Mouse (Mus musculus) forebrain, embryonic 15.5 days (tissue): ENCODE measurements around the gene Cda. TPM values are rescaled to one million over a fixed set of nuclear protein-coding genes. Genes with fewer than 3 reads are reported as not detected.

Experiments used
- ATAC-seq: fragments of 200-750 bp; cut with Nextera tagmentation; replicated peaks from 2 replicates; pipeline ENCODE4 v1.8.0; 2017; ENCODE audit warnings: mild to moderate bottlenecking, moderate TSS enrichment, moderate library complexity
- H3K27ac ChIP-seq: fragments of 300-500 bp; sonication (generic); replicated peaks from 2 replicates; pipeline ENCODE4 v1.5.1; 2015; ENCODE audit warnings: mild to moderate bottlenecking, inconsistent platforms
- H3K27me3 ChIP-seq: fragments of 300-500 bp; sonication (generic); 2 replicates; pipeline ENCODE4 v1.6.1; 2015; ENCODE audit warnings: inconsistent platforms
- H3K36me3 ChIP-seq: fragments of 300-500 bp; sonication (generic); 2 replicates; pipeline ENCODE4 v1.6.1; 2015; ENCODE audit warnings: mild to moderate bottlenecking, inconsistent platforms
- H3K4me1 ChIP-seq: fragments of 300-500 bp; sonication (generic); 2 replicates; pipeline ENCODE4 v1.6.1; 2015; ENCODE audit warnings: inconsistent platforms
- H3K4me2 ChIP-seq: fragments of 300-500 bp; sonication (generic); replicated peaks from 2 replicates; pipeline ENCODE4 v1.6.1; 2015; ENCODE audit warnings: mild to moderate bottlenecking, inconsistent platforms
- H3K4me3 ChIP-seq: fragments of 300-500 bp; sonication (generic); 2 replicates; pipeline ENCODE4 v1.5.1; 2015; ENCODE audit warnings: mild to moderate bottlenecking, inconsistent platforms
- H3K9ac ChIP-seq: fragments of 300-500 bp; sonication (generic); replicated peaks from 2 replicates; pipeline ENCODE4 v1.6.1; 2015; ENCODE audit warnings: mild to moderate bottlenecking, inconsistent platforms
- H3K9me3 ChIP-seq: fragments of 300-500 bp; sonication (generic); 2 replicates; pipeline ENCODE4 v1.6.1; 2016; ENCODE audit warnings: inconsistent platforms
- WGBS: fragments of 180-500 bp; shearing (Covaris S2); methylation state at CpG from one replicate; pipeline ENCODE4 v1.1.7; 2015; ENCODE audit warnings: mixed read lengths; 5-methylcytosine and 5-hydroxymethylcytosine counted together
- polyA plus RNA-seq: library from polyadenylated mRNA; unstranded; fragments of >200 nt; fragmentation: Nextera tagmentation; extraction: Ambion mirVana; gene quantifications from 2 replicates; pipeline ENCODE4 v1.2.1, GENCODE M21; 2015

Gene Cda
- polyA plus RNA-seq, 1 experiment from 2014 or later = 2.2 TPM

- Histone ChIP-seq H3K4me1 (no peaks in the 10 kb centered on the region), H3K9ac (no peak overlapping the region), H3K9me3 (no peaks in the 10 kb centered on the region), H3K27me3 (no peaks in the 10 kb centered on the region), H3K36me3 (no peaks in the 10 kb centered on the region), H3K4me3 (no peak overlapping the region), H3K4me2 (no peak overlapping the region), H3K27ac (no peak overlapping the region)
- 64% methylated on average over 9 of the region's 9 CpGs for WGBS
- no peak for ATAC-seq
Observed at GRCm38 (mm10) chr4:138344891-138345545, 22.8 kb downstream of the Cda start.

GRCm38 (mm10) chr4:138343341-138343837 is 24.4 kb downstream of the Cda start:
- H3K9me3 ChIP-seq = no peaks in the 10 kb centered on the region
- H3K27ac ChIP-seq = no peak overlapping the region
- 71% methylated on average over 10 of the region's 10 CpGs for WGBS
- no peak overlapping the region for H3K9ac ChIP-seq
- H3K36me3 ChIP-seq = no peaks in the 10 kb centered on the region
- ATAC-seq = no peak
- no peak overlapping the region for H3K4me3 ChIP-seq
- H3K4me1 ChIP-seq = no peaks in the 10 kb centered on the region
- H3K4me2 ChIP-seq = no peak overlapping the region
- H3K27me3 ChIP-seq = no peaks in the 10 kb centered on the region

GRCm38 (mm10) chr4:138342778-138343177 is 25.0 kb downstream of the Cda start:
- Histone ChIP-seq H3K36me3 (no peaks in the 10 kb centered on the region), H3K9ac (no peak overlapping the region), H3K9me3 (no peaks in the 10 kb centered on the region), H3K4me3 (no peak overlapping the region), H3K27me3 (no peaks in the 10 kb centered on the region), H3K27ac (no peak overlapping the region), H3K4me1 (no peaks in the 10 kb centered on the region), H3K4me2 (no peak overlapping the region)
- ATAC-seq = no peak
- WGBS = 88% methylated on average over 6 of the region's 6 CpGs

- no peaks in the 10 kb centered on the region for H3K4me1 ChIP-seq
- no peak overlapping the region for H3K4me2 ChIP-seq
- 71% methylated on average over 7 of the region's 7 CpGs for WGBS
Observed at GRCm38 (mm10) chr4:138342048-138342447, 25.7 kb downstream of the Cda start.

DNA sequence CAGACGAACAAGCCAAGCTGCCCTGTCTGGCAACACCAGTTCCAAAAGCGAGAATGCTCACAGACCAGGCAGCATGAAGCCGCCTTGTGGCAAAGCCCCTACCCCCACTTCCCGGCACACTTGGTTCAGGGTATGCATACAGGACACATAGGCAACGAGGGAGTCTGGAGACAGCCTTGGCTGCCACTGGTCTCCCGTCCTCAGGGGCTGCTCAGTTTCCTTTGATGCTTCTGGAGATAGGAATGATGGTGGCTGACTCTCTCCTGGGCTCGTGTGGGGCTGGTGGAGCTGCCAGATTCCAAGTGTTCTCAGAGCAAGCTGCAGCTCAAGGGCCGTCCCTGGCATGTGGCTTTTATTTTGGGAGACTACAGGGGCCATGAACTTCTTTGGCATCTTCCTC is 26.4 kb downstream of the Cda start:
- Histone ChIP-seq H3K4me1 (no peaks in the 10 kb centered on the region), H3K27ac (no peak overlapping the region), H3K9me3 (no peaks in the 10 kb centered on the region), H3K27me3 (no peaks in the 10 kb centered on the region), H3K4me2 (no peak overlapping the region), H3K36me3 (no peaks in the 10 kb centered on the region), H3K4me3 (no peak overlapping the region), H3K9ac (no peak overlapping the region)
- no peak for ATAC-seq
- WGBS = 69% methylated on average over 8 of the region's 8 CpGs

More at GRCm38 (mm10) chr4:138342048-138342447, 25.7 kb downstream of the Cda start:
- no peak overlapping the region for H3K9ac ChIP-seq
- no peak overlapping the region for H3K4me3 ChIP-seq
- no peaks in the 10 kb centered on the region for H3K36me3 ChIP-seq
- H3K9me3 ChIP-seq = no peaks in the 10 kb centered on the region
- no peaks in the 10 kb centered on the region for H3K27me3 ChIP-seq
- H3K27ac ChIP-seq = no peak overlapping the region
- no peak for ATAC-seq

DNA sequence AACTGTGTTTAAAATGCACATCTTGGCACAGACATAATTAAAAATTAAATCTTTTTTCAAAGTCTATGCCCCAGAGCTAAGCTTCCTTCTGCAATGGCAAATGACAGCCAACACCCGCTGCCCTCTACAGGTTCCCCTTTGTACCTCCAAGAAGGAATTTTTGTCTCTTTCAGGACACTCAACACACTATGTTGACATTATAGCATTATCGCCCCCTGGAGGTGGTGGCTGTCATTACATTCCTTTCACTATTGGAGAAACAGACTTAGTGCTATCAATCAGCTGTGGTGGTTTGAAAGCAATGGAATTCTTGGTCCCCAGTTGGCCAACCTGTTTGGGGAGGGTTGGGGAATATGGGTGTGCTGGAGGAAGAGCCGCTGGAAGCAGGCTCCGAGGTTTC is 27.8 kb downstream of the Cda start:
- H3K27me3 ChIP-seq = no peaks in the 10 kb centered on the region
- no peak overlapping the region for H3K4me3 ChIP-seq
- no peak overlapping the region for H3K9ac ChIP-seq
- H3K27ac ChIP-seq = no peak overlapping the region
- 36% methylated on average over 4 of the region's 4 CpGs for WGBS
- no peaks in the 10 kb centered on the region for H3K36me3 ChIP-seq
- no peaks in the 10 kb centered on the region for H3K9me3 ChIP-seq
- H3K4me1 ChIP-seq = no peaks in the 10 kb centered on the region
- no peak overlapping the region for H3K4me2 ChIP-seq
- no peak for ATAC-seq

DNA sequence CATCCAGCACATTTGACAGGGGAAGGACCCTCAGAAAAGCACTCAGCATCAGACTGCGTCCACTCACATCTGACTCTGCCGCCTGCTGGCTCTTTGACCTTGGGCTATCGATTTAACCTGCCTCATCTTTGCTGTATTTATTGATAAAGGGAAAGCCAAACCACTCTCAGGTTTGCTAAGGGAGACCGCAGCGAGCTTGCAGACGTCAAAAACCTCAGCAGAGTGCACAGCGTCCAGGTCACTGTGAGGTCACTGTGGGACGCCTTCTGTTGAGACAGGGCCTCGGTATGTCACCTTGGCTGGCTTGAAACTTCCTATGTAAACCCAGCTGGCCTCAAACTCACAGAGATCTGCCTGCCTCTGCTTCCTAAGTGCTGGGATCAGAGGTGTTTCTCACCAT is 30.5 kb downstream of the Cda start:
- H3K9me3 ChIP-seq = no peaks in the 10 kb centered on the region
- H3K4me3 ChIP-seq = no peak overlapping the region

GRCm38 (mm10) chr4:138336876-138337275 is 30.9 kb downstream of the Cda start:
- Histone ChIP-seq H3K4me2 (no peak overlapping the region), H3K36me3 (no peaks in the 10 kb centered on the region), H3K27ac (no peak overlapping the region), H3K9me3 (no peaks in the 10 kb centered on the region), H3K4me3 (no peak overlapping the region), H3K9ac (no peak overlapping the region), H3K27me3 (no peaks in the 10 kb centered on the region), H3K4me1 (no peaks in the 10 kb centered on the region)
- 71% methylated on average over 5 of the region's 5 CpGs for WGBS
- ATAC-seq = no peak

More for the DNA sequence above, 30.5 kb downstream of the Cda start:
- WGBS = 82% methylated on average over 9 of the region's 9 CpGs
- H3K4me2 ChIP-seq = no peak overlapping the region
- no peaks in the 10 kb centered on the region for H3K4me1 ChIP-seq
- ATAC-seq = no peak
- no peaks in the 10 kb centered on the region for H3K27me3 ChIP-seq
- no peak overlapping the region for H3K9ac ChIP-seq
- no peaks in the 10 kb centered on the region for H3K36me3 ChIP-seq
- H3K27ac ChIP-seq = no peak overlapping the region

- H3K9me3 ChIP-seq = no peaks in the 10 kb centered on the region
- H3K4me1 ChIP-seq = no peaks in the 10 kb centered on the region
- no peak overlapping the region for H3K27ac ChIP-seq
- no peak overlapping the region for H3K9ac ChIP-seq
- 86% methylated on average over 6 of the region's 6 CpGs for WGBS
- no peak overlapping the region for H3K4me3 ChIP-seq
- ATAC-seq = no peak
- H3K4me2 ChIP-seq = no peak overlapping the region
- H3K27me3 ChIP-seq = peaks cover 6% of the 10 kb centered on the region
- no peaks in the 10 kb centered on the region for H3K36me3 ChIP-seq
Observed at GRCm38 (mm10) chr4:138335648-138336047, 32.1 kb downstream of the Cda start.

DNA sequence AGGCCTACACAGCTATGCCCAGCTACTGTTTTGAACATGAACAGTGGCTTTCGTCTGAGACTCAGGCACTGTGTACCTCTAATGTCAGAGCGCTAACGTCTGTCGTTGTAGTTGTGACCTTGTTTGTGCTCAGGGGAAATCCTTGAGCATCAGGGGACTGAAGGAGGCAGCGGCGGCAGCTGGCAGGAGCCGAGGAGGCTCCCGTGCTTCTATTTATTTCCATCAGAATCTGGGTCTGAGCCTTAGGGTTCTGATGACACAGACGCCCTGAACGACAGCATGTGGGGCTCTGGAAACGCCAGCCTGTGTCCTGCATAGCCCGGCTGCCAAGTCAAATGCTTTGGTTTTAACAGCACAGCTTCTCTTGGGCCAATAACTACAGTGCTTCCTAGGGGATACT is 32.8 kb downstream of the Cda start:
- H3K4me1 ChIP-seq = no peaks in the 10 kb centered on the region
- H3K4me3 ChIP-seq = no peak overlapping the region
- H3K4me2 ChIP-seq = no peak overlapping the region
- peaks cover 6% of the 10 kb centered on the region for H3K27me3 ChIP-seq
- H3K27ac ChIP-seq = no peak overlapping the region
- no peaks in the 10 kb centered on the region for H3K36me3 ChIP-seq
- ATAC-seq = no peak
- no peaks in the 10 kb centered on the region for H3K9me3 ChIP-seq
- WGBS = 88% methylated on average over 12 of the region's 12 CpGs
- H3K9ac ChIP-seq = no peak overlapping the region

GRCm38 (mm10) chr4:138333135-138333534 is 34.7 kb downstream of the Cda start:
- H3K27me3 ChIP-seq = peaks cover 6% of the 10 kb centered on the region
- peaks cover under 1% of the 10 kb centered on the region; the same call in 1 of the 2 replicates for H3K4me1 ChIP-seq
- no peak overlapping the region for H3K4me2 ChIP-seq
- 90% methylated on average over 4 of the region's 4 CpGs for WGBS
- H3K4me3 ChIP-seq = no peak overlapping the region
- no peaks in the 10 kb centered on the region for H3K36me3 ChIP-seq
- H3K9ac ChIP-seq = no peak overlapping the region
- no peak for ATAC-seq
- H3K27ac ChIP-seq = no peak overlapping the region
- no peaks in the 10 kb centered on the region for H3K9me3 ChIP-seq

- H3K4me1 ChIP-seq = peaks cover 5% of the 10 kb centered on the region; the same call in 1 of the 2 replicates
- H3K27me3 ChIP-seq = peaks cover 6% of the 10 kb centered on the region
- H3K4me3 ChIP-seq = no peak overlapping the region
- H3K36me3 ChIP-seq = no peaks in the 10 kb centered on the region
- no peaks in the 10 kb centered on the region for H3K9me3 ChIP-seq
- WGBS = 79% methylated on average over 9 of the region's 9 CpGs
- ATAC-seq = no peak
- no peak overlapping the region for H3K4me2 ChIP-seq
- no peak overlapping the region for H3K9ac ChIP-seq
- no peak overlapping the region for H3K27ac ChIP-seq
Observed at GRCm38 (mm10) chr4:138331647-138332046, 36.1 kb downstream of the Cda start.

- Histone ChIP-seq H3K36me3 (no peaks in the 10 kb centered on the region), H3K9me3 (no peaks in the 10 kb centered on the region), H3K4me2 (no peak overlapping the region), H3K27me3 (peaks cover 6% of the 10 kb centered on the region), H3K4me1 (peaks cover 11% of the 10 kb centered on the region; the same call in 1 of the 2 replicates), H3K9ac (no peak overlapping the region), H3K4me3 (no peak overlapping the region), H3K27ac (no peak overlapping the region)
- WGBS = 14% methylated on average over 15 of the region's 15 CpGs
- no peak for ATAC-seq
Observed at GRCm38 (mm10) chr4:138330264-138330671, 37.5 kb downstream of the Cda start.
